Mouse (Mus musculus) adrenal gland, postnatal 36 days (tissue): ENCODE measurements around the gene Cwc25. TPM values are rescaled to one million over a fixed set of nuclear protein-coding genes. Genes with fewer than 3 reads are reported as not detected.
A peak's percentile ranks its signal among the peaks of the same experiment; 100 is the strongest.

Experiments
- DNase-seq, 2 experiments: peaks; one replicate each; pipeline ENCODE4 v3.0.0; 2021; ENCODE audit warnings: mixed read lengths in 1 of 2
- microRNA-seq: library from miRNA; unstranded; fragments of <30 nt; microRNA quantifications from one replicate; pipeline ENCODE4 v1.2.0, GENCODE M21; 2021
- total RNA-seq, 2 experiments: library from RNA; stranded (reverse); gene quantifications; 2 replicates each; pipeline ENCODE4 v1.2.3; 2021

The Cwc25 gene
- total RNA-seq, 2 experiments from 2014 or later, result 20.2 to 26.3 TPM

DNA sequence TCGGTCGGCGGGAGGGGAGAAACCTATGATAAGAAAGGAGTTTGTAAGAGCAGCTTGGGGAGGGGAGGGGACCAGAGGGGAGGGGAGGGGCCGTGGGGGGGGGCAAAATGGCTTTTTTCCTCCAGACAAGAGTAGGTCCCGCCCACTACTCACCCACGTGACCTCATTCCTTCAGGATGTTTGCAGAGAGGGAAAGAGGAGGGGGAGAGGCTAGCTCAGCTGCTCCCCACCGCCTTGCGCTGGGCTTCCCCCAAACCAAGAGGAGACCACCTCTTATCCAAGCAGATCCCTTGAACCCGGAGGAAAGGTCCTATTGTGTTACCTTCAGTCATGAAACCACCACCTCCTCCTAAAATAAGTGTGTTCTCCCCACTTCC lies 66.7 kb downstream of the Cwc25 start:
- DNase-seq, result peak; percentile 88 to 91

DNA sequence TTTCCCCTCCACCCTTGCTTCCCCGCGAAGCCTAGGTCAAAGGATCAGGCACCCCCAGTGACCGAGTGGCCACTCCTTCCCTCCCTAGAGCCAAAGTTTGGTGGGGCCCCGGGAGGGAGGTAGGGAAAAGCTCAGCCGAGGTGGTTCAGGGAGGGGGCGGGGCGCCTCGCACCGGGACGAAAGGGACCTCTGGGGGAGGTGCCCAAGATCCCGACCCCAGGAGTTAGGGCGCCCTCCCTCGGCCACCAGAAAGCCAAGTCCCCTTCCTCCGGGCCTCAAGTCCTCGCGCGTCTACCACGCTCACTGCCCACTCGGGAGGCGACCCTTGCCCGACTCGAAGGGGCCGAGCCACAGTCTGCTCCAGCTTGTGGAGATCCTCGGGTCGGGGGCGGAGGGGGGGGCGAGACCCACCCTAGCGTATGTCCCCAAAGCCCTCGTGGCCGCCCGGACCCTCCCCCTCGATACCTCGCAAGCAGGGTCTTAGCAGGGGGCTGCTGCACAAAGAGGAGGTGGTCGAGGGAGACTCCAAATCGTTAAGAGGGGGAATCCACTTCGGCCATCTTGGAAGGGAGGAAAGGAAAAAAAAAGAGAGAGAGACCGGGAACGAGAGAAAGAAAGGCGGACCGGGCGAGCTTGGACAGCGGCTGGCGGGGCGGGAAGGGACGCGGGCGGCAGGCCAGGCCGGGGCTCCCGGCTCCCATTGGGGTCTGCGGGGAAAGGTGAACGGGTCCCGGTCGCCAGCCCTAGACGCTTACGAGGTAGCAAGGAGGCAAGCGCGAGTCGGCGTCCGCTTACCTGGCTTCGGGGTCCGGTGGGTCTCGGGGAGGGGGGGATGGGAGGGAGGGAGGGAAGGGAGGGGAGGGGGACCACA lies 67.4 kb downstream of the Cwc25 start:
- DNase-seq, result peak; percentile 83 to 93

GRCm38 (mm10) chr11:97697891-97698529 lies 68.3 kb downstream of the Cwc25 start:
- DNase-seq, result no peak

- DNase-seq, result no peak
Measured at GRCm38 (mm10) chr11:97697199-97697890, 69.0 kb downstream of the Cwc25 start.

- DNase-seq, result no peak
Measured at GRCm38 (mm10) chr11:97696669-97697068, 69.7 kb downstream of the Cwc25 start.

GRCm38 (mm10) chr11:97695712-97696401 lies 70.5 kb downstream of the Cwc25 start:
- DNase-seq, result no peak

Small RNA genes lying within 50 kb of the gene (microRNA-seq; reads per million reads assigned to microRNA genes)
- not detected for gene Mir8102

Other genes with a start within 250 kb of the Cwc25 start
- 10 to 100 TPM in 1 of 2 experiments, 1 to 10 TPM in 1; 6.8 to 14.5 TPM for gene Srcin1, start 190.4 kb downstream of the Cwc25 start, total RNA-seq
- gene Epop, start 136.9 kb downstream of the Cwc25 start, total RNA-seq, result 1 to 10 TPM; 4.9 to 5.8 TPM
- gene Mllt6, start 103.1 kb downstream of the Cwc25 start, total RNA-seq, result 10 to 100 TPM; 38.6 to 41.5 TPM
- gene Cisd3, start 80.7 kb downstream of the Cwc25 start, total RNA-seq, result 100 to 1,000 TPM; 187 to 222 TPM
- 10 to 100 TPM; 25.7 to 28.5 TPM for gene Pcgf2, start 66.1 kb downstream of the Cwc25 start, total RNA-seq
- 100 to 1,000 TPM; 227 to 235 TPM for gene Psmb3, start 63.2 kb downstream of the Cwc25 start, total RNA-seq
- 10 to 100 TPM; 27.5 to 29.6 TPM for gene Pip4k2b, start 21.9 kb downstream of the Cwc25 start, total RNA-seq
- not detected for gene 1700001P01Rik, start 9.4 kb upstream of the Cwc25 start, total RNA-seq
- gene Rpl23, start 15.9 kb upstream of the Cwc25 start, total RNA-seq, result 100 to 1,000 TPM; 851 to 921 TPM
- gene Lasp1, start 32.4 kb upstream of the Cwc25 start, total RNA-seq, result 100 to 1,000 TPM; 103 to 128 TPM
- 1 to 10 TPM; 2.8 to 3.6 TPM for gene B230217C12Rik, start 74.2 kb upstream of the Cwc25 start, total RNA-seq
- 1 to 10 TPM in 1 of 2 experiments, under 1 TPM in 1; 0.63 to 1.6 TPM for gene Fbxo47, start 117.6 kb upstream of the Cwc25 start, total RNA-seq
- 10 to 100 TPM in 1 of 2 experiments, 1 to 10 TPM in 1; 7.1 to 17.2 TPM for gene Plxdc1, start 219.9 kb upstream of the Cwc25 start, total RNA-seq
- gene Arl5c, start 229.6 kb upstream of the Cwc25 start, total RNA-seq, result under 1 TPM; 0.76 to 0.92 TPM